Mouse (Mus musculus) Patski (cell line): Measurements from ENCODE around the gene Gm26965. TPM values are rescaled to one million over a fixed set of nuclear protein-coding genes. Genes with fewer than 3 reads are reported as not detected.
"Not testable (repeated sequence)": the region's sequence is repeated elsewhere in the genome, so short reads cannot be mapped to it uniquely, and the experiment has no call there.

ENCODE experiments used
- ATAC-seq: fragments of 100-300 bp; one replicate; pipeline ENCODE4 v1.8.0; 2021
- CTCF ChIA-PET: fragments of 350-600 bp; sonication (Branson Sonifier 250); formaldehyde crosslinking; loops from one replicate; lab custom pipeline; 2022; ENCODE audit warnings: inconsistent platforms; lab: Charles Lee
- POLR2A ChIA-PET: fragments of 350-600 bp; sonication (Branson Sonifier 250); formaldehyde crosslinking; loops from one replicate; lab custom pipeline; 2022; ENCODE audit warnings: antibody characterized with exemption, inconsistent platforms; lab: Charles Lee
- DNase-seq: peaks from one replicate; pipeline ENCODE4 v3.0.0-alpha.2; 2011; ENCODE audit warnings: low read depth, low spot score
- H3K27me3 ChIP-seq: fragments of 371-371 bp; one replicate; pipeline ENCODE4 v1.5.1; 2021
- CTCF ChIP-seq: fragments of 100-300 bp; IDR thresholded peaks from one replicate; pipeline ENCODE4 v1.5.1; 2021
- in situ Hi-C: fragments of 300-500 bp; cut with MboI; formaldehyde crosslinking; loops from 3 replicates; pipeline ENCODE4 v1.11.1; 2018; ENCODE audit warnings: low pct_unique_long_range_greater_than_20kb, mixed read lengths
- polyA plus RNA-seq: library from polyadenylated mRNA; unstranded; gene quantifications from one replicate; pipeline ENCODE4 v1.2.3, GENCODE M21; 2021

Gene Gm26965
- polyA plus RNA-seq, 1 experiment from 2014 or later, result not detected

GRCm38 (mm10) chr13:67484424-67484811, 41.5 kb downstream of the Gm26965 start:
- ChIA-PET POLR2A (no interaction called here), CTCF (interaction anchor here (1.3 kb wide), 1 partner anchor 15 kb away, joined by 3 read pairs; no protein-coding TSS in a partner anchor)
- ATAC-seq (peak; percentile 17), DNase-seq (no peak)
- H3K27me3 ChIP-seq, result no peaks in the 10 kb centered on the region
- TF ChIP-seq CTCF, result no peak
- in situ Hi-C loops, result no loop called here

DNA sequence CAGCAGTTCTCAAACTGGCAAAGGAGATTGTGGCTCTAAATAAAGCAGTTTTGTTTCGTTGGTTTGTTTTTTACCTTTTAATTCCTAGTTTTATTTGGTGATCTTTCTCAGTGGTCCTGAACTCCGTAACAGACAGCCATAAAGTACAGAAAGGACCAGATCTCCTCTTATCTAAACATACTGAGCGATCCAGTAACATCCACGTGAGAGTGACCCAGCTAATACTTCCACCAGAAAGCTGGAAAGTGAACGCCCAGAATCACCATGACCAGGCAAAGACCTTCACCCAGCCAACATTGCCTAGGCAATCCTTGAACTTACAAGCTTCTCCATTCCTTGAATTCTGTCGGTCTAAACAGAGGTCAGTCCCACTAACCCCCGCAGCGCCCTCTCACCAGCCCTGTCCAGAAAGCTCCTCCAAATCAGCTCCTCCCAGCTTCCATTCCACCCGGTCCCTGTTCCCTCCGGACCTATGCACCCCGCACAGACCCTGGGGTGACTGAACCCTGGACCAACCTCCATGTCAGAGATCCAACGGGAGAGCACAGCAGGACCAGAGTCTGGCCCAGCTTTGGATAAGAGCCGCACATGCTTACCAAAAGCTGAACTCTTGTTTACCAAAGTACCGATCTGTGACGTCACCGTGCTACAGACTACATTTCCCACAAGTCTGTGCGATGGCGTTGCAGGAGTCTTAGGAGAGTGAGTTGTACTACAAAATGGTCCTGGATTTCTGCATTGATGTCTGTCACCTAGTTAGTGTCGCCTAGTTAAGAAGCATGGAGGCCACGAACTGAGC, 42.1 kb downstream of the Gm26965 start, which contains the start of gene Zfp874b:
Gene Zfp874b, minus strand, starts transcription at position 634 of the 799 bp plus-strand sequence.
- peak; percentile 93 for ATAC-seq
- H3K27me3 ChIP-seq, result no peaks in the 10 kb centered on the region
- no peak for TF ChIP-seq CTCF
- CTCF ChIA-PET, result interaction anchor here (1.7 kb wide), 1 partner anchor 32 kb away, joined by 10 read pairs; the partner anchor contains the start of gene Zfp874a
- in situ Hi-C loops, result no loop called here
- POLR2A ChIA-PET, result interaction anchor here (1.6 kb wide), 1 partner anchor 32 kb away, joined by 11 read pairs; the partner anchor contains the start of gene Zfp874a
- DNase-seq, result peak; percentile 49

GRCm38 (mm10) chr13:67481528-67481927, 44.4 kb downstream of the Gm26965 start:
- H3K27me3 ChIP-seq, result no peaks in the 10 kb centered on the region
- TF ChIP-seq CTCF, result peak; percentile 44
- ATAC-seq (no peak), DNase-seq (no peak)
- CTCF ChIA-PET, result interaction anchor here (1.1 kb wide), 1 partner anchor 50 kb away, joined by 4 read pairs; no protein-coding TSS in a partner anchor
- in situ Hi-C loops, result no loop called here
- POLR2A ChIA-PET, result interaction anchor here (0.8 kb wide), 1 partner anchor 19 kb away, joined by 3 read pairs; the partner anchor contains the start of gene Zfp58

- CTCF ChIA-PET, result no interaction called here
- no peak for TF ChIP-seq CTCF
- DNase-seq (no peak), ATAC-seq (no peak)
- in situ Hi-C loops, result no loop called here
- no peaks in the 10 kb centered on the region for H3K27me3 ChIP-seq
- POLR2A ChIA-PET, result no interaction called here
Observed at GRCm38 (mm10) chr13:67469274-67469673, 56.7 kb downstream of the Gm26965 start.

GRCm38 (mm10) chr13:67463506-67464185, 62.3 kb downstream of the Gm26965 start:
- DNase-seq, ATAC-seq, CTCF ChIA-PET: not testable (repeated sequence)

GRCm38 (mm10) chr13:67452021-67452309, 74.0 kb downstream of the Gm26965 start:
- POLR2A ChIA-PET, result interaction anchor here (1.8 kb wide), 1 partner anchor 31 kb away, joined by 11 read pairs; the partner anchor contains the start of gene Zfp874b
- DNase-seq, result no peak

More at GRCm38 (mm10) chr13:67463506-67464185, 62.3 kb downstream of the Gm26965 start:
- H3K27me3 ChIP-seq, POLR2A ChIA-PET, in situ Hi-C loops: not testable (repeated sequence)

DNA sequence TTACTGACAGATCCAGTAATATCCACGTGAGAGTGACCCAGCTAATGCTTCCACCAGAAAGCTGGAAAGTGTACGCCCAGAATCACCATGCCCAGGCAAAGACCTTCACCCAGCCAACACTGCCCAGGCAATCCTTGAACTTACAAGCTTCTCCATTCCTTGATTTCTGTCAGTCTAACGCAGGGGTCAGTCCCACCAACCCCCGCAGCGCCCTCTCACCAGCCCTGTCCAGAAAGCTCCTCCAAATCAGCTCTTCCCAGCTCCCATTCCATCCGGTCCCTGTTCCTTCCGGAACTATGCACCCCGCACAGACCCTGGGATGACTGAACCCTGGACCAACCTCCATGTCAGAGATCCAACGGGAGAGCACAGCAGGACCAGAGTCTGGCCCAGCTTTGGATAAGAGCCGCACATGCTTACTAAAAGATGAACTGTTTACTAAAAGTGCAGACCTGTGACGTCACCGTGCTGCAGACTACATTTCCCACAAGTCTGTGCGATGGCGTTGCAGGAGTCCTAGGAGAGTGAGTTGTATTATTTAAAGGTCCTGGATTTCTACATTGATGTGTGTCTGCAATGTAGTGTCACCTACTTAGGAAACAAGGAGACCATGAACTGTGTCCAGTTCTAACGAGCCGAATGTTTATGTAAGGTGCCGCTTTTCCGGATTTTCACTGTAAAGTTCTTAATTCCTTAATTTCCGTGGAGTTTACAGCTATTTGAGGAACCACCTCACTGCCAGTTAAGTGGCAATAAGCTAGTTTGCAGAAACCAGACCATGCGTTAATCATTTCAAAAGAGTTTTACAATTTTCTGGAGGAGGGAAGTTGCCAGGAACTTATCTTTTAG, 74.6 kb downstream of the Gm26965 start, which contains the start of gene Zfp874a:
Gene Zfp874a, minus strand, starts transcription at position 453 of the 849 bp plus-strand sequence.
- TF ChIP-seq CTCF, result no peak

More at GRCm38 (mm10) chr13:67452021-67452309, 74.0 kb downstream of the Gm26965 start:
- CTCF ChIA-PET, result interaction anchor here (2.3 kb wide), 1 partner anchor 31 kb away, joined by 10 read pairs; no protein-coding TSS in a partner anchor
- H3K27me3 ChIP-seq, result no peaks in the 10 kb centered on the region
- ATAC-seq, result peak; percentile 40
- in situ Hi-C loops, result no loop called here
- no peak for TF ChIP-seq CTCF

More for the DNA sequence above, 74.6 kb downstream of the Gm26965 start, which contains the start of gene Zfp874a:
- no peaks in the 10 kb centered on the region for H3K27me3 ChIP-seq
- ATAC-seq, result peak; percentile 97
- DNase-seq, result peak; percentile 49
- CTCF ChIA-PET, result interaction anchor here (2.3 kb wide), 1 partner anchor 32 kb away, joined by 10 read pairs; no protein-coding TSS in a partner anchor
- in situ Hi-C loops, result no loop called here
- POLR2A ChIA-PET, result interaction anchor here (1.8 kb wide), 1 partner anchor 32 kb away, joined by 11 read pairs; the partner anchor contains the start of gene Zfp874b

Other genes with a start within 250 kb of the Gm26965 start
- 4.1 TPM for gene Zfp458, start 247.7 kb downstream of the Gm26965 start, polyA plus RNA-seq
- gene Zfp457, start 219.7 kb downstream of the Gm26965 start, polyA plus RNA-seq, result 3.1 TPM
- gene Zfp595, start 193.6 kb downstream of the Gm26965 start, polyA plus RNA-seq, result 3.2 TPM
- gene Gm28044, start 165.6 kb downstream of the Gm26965 start, polyA plus RNA-seq, result 1.4 TPM
- 2.4 TPM for gene Zfp953, start 165.5 kb downstream of the Gm26965 start, polyA plus RNA-seq
- gene Gm28041, start 150.4 kb downstream of the Gm26965 start, polyA plus RNA-seq, result 0.90 TPM
- 4.8 TPM for gene Zfp456, start 150.3 kb downstream of the Gm26965 start, polyA plus RNA-seq
- 6.5 TPM for gene Zfp429, start 126.3 kb downstream of the Gm26965 start, polyA plus RNA-seq
- gene Zfp459, start 104.7 kb downstream of the Gm26965 start, polyA plus RNA-seq, result not detected
- gene Zfp874a, start 74.5 kb downstream of the Gm26965 start, polyA plus RNA-seq, result 11.3 TPM
- gene Zfp874b, start 41.9 kb downstream of the Gm26965 start, polyA plus RNA-seq, result 11.3 TPM
- 9.2 TPM for gene Zfp58, start 25.6 kb downstream of the Gm26965 start, polyA plus RNA-seq
- gene Zfp87, start within 50 bp of the Gm26965 start, polyA plus RNA-seq, result 14.2 TPM
- 6.3 TPM for gene Zfp748, start 27.7 kb upstream of the Gm26965 start, polyA plus RNA-seq
- gene Zfp729b, start 83.6 kb upstream of the Gm26965 start, polyA plus RNA-seq, result 7.5 TPM
- 1.2 TPM for gene Gm49345, start 111.6 kb upstream of the Gm26965 start, polyA plus RNA-seq
- gene Zfp729a, start 111.6 kb upstream of the Gm26965 start, polyA plus RNA-seq, result 4.4 TPM
- 6.8 TPM for gene Zfp738, start 160.9 kb upstream of the Gm26965 start, polyA plus RNA-seq
- gene Zfp65, start 203.0 kb upstream of the Gm26965 start, polyA plus RNA-seq, result 11.8 TPM
- 3.2 TPM for gene Zfp85, start 229.1 kb upstream of the Gm26965 start, polyA plus RNA-seq